Mouse (Mus musculus): Measurements from ENCODE around the gene Gm21891. TPM values are rescaled to one million over a fixed set of nuclear protein-coding genes. Genes with fewer than 3 reads are reported as not detected.

Gm21891 gene
- not detected in 2 replicates for polyA plus RNA-seq (2012; ENCODE audit: low replicate concordance)

DNA sequence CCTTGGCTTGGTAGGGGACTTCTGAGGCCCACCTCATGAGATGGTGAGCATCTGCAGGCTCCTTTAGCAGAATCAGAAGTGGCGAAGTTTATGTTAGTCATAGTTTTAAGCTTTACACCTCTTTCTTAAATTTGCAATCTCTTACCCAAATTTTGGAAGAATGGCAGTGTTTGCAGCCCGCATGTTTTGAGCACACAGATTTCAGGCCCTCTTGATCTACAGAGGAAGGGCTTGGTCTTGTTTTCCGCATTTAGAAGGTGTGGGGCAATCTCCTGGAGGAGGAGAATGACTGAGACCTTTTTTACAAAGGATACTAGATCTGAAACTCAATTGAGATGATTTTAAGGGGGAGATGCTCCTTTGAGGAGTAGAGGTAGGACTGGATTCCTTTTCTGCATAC is at the start of gene Gm21891:
Gm21891 (minus strand) TSS at position 101 of the 400 bp plus-strand sequence.

DNA sequence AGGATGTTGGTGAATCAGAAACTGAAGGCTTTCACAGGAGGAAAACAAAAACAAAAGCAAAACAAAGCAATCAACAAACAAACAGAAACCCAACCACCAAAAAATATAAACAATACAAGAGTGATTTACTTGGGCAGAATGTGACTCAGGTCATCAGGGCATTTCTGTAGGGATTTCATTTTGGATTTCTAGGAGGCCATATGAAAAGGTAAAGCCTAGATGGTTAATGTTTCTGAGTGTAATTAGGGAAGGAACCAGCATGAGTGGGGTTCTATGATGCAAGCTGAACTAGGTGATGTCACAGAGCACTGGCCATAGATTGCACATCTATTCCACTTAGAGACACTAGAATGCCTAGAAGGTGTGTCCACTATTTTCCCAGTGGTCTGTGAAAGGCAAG is 28.4 kb upstream of the Gm21891 start, which contains the start of gene Gm21425:
Gm21425 (plus strand) TSS at position 301 of the 400 bp plus-strand sequence.

Other genes starting within 250 kb of the Gm21891 start
- not detected in 2 replicates for gene Gm20807, start 90.6 kb downstream of the Gm21891 start, polyA plus RNA-seq (2012; ENCODE audit: low replicate concordance)
- not detected in 2 replicates for gene Gm21425, start 28.5 kb upstream of the Gm21891 start, polyA plus RNA-seq (2012; ENCODE audit: low replicate concordance)
- gene Gm21828, start 90.4 kb upstream of the Gm21891 start, polyA plus RNA-seq (2012; ENCODE audit: low replicate concordance) = not detected in 2 replicates
- not detected in 2 replicates for gene Gm21440, start 118.9 kb upstream of the Gm21891 start, polyA plus RNA-seq (2012; ENCODE audit: low replicate concordance)
- not detected in 2 replicates for gene Gm21454, start 119.0 kb upstream of the Gm21891 start, polyA plus RNA-seq (2012; ENCODE audit: low replicate concordance)
- not detected in 2 replicates for gene Gm21725, start 215.6 kb upstream of the Gm21891 start, polyA plus RNA-seq (2012; ENCODE audit: low replicate concordance)

Measured in hematopoietic multipotent progenitor cell, adult 10-12 weeks (in vitro differentiated cells).